Mouse (Mus musculus) small intestine, adult 2 months (tissue): ENCODE data around the gene Riiad1.

Source experiments
- CTCF ChIP-seq: fragments of 200-500 bp; IDR thresholded peaks from 2 replicates; pipeline ENCODE4 v1.5.1; 2012; ENCODE audit warnings: low read depth, mild to moderate bottlenecking, control low read depth, inconsistent platforms, low read length, moderate library complexity, mixed read lengths; ENCODE audit not compliant: insufficient replicate concordance, insufficient read length; ENCODE audit errors: extremely low read depth
- POLR2A ChIP-seq: fragments of 200-500 bp; IDR thresholded peaks from 2 replicates; pipeline ENCODE4 v1.6.1; 2012; ENCODE audit warnings: low read depth, mild to moderate bottlenecking, control low read depth, inconsistent platforms, low read length, moderate library complexity

DNA sequence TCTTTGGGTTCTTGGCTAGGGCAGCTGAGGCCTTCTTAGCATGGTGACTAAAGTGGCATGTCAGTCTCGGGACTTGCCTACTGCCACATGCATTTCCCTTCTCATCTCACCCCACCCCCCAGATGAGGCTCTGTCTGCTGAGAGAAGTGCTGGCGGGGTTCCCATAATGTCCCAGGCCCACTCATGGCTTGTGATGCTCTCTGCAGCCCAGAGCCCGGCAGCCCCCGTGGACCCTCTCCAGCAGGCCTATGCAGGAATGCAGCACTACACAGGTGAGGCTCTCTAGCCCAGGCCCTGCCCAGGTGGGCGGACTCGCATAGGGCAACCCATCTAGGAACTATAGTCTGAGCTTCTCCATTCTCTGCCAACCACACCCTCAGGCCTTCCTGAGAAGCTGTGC is 7.4 kb upstream of the Riiad1 start:
- TF ChIP-seq CTCF (no peak), POLR2A (no peak)
